Mouse (Mus musculus) ES-E14 (cell line): ENCODE measurements at regions not wholly inside any gene's neighbourhood (a gene's known extent, or its start where the extent isn't known, plus 50 kb on each side); places are given as distances from the start of the nearest gene placed in this dataset.

Experiments used
- HCFC1 ChIP-seq: IDR thresholded peaks from 2 replicates; pipeline ENCODE4 v1.6.1; 2012; ENCODE audit warnings: low read length, inconsistent platforms, borderline replicate concordance; ENCODE audit not compliant: insufficient read depth
- ZC3H11A ChIP-seq: IDR thresholded peaks from 2 replicates; pipeline ENCODE4 v1.6.1; 2012; ENCODE audit warnings: low read depth, mild to moderate bottlenecking, inconsistent platforms, low read length, borderline replicate concordance

GRCm38 (mm10) chr17:65056059-65056458 lies 220.2 kb upstream of the 4930583I09Rik start:
- no peak for TF ChIP-seq HCFC1
- TF ChIP-seq ZC3H11A: no peak
